Mouse (Mus musculus): Measurements from ENCODE around the gene Pkib.

- TF ChIP-seq CTCF (IDR thresholded peaks at IDR 0.05; ENCODE audit: low read depth), result no peak
- no peak for TF ChIP-seq EP300 (IDR thresholded peaks at IDR 0.05; ENCODE audit: low read depth)
Measured at GRCm38 (mm10) chr10:57702246-57702645, 70.5 kb downstream of the Pkib start.

All from liver, postnatal 0 days (tissue).